Mouse (Mus musculus) cerebellum, adult 8-10 months (tissue): ENCODE data around the gene Trp73.

Experiments
- DNase-seq: peaks from one replicate; pipeline ENCODE4 v3.0.0; 2022

The Trp73 gene

DNA sequence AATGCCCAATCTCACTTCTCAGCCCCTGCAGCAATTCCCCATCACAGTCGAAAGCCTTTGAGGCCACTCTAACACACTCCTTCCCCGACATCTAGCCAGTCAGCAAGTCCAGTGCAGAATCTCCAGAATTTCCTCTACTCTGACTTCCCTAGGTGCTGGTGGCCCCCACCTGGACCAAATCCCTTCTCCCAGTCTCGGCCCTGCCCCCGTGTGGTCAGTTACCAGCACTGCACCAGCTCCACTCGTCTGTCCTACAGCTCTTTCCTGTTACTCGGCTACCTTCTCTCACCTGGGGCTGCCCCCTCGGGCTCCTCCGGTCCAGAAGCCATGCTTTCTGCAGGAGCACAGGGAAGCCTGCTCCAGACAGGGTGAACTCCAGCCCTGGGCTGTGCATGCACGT lies 46.8 kb downstream of the Trp73 start:
- DNase-seq = peak; percentile 45

DNA sequence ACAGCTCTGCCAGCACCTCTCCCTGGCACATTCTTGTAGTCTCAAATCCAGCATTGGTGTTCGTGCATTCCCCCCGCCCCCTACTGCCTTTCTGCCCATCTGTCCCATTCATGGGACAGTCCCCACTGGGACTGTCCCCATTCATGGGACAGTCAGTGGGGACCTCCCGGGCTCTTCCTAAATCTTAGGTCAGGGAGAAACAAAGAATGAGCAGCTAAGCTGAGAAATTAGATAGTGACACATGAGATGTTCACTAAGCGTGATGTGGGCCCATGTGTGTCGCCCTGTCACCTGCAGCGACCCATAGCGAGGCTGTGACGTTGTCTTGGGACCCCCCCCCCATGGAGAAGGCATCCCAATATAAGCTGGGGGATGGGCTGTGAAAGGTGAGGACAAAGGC lies 48.7 kb downstream of the Trp73 start:
- DNase-seq = no peak

DNA sequence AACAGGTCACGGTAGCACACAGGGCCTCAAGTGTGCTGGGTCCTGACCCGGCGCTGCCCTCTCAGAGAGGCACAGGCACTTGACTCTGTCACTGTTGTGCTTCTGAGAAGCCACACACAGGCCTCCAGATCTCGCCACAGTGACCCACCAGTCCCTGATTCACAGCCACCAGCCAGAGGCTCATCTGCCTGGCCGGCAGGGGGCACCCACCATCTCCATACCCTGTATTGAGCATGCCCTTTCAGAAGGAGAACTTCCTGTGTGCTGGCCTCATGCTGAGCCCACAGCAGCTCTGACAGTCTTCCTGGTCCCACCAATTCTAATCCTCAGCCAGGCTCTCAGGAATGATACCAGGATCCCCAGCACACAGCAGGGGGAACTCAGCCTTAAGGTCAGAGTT lies 50.8 kb downstream of the Trp73 start:
- no peak for DNase-seq

DNA sequence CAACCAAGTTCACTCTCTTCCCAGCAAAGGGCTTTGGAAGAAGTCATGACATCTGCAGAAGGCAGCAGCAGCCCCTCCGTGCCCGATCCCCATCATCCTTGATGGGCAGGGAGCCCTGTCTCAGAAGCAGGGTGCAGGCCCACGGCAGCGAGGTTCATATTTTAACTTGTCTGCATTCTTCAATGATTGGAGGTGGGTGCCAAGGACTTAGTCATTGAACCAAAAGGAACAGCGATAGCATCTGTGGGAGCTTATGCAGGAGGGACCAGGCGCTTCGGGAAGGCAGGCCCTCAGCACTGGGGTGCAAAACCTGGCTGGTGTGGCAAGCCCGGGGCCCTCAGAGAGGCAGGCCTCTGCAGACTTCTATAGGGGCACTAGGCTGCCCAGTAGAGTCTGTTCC lies 53.6 kb downstream of the Trp73 start:
- no peak for DNase-seq

DNA sequence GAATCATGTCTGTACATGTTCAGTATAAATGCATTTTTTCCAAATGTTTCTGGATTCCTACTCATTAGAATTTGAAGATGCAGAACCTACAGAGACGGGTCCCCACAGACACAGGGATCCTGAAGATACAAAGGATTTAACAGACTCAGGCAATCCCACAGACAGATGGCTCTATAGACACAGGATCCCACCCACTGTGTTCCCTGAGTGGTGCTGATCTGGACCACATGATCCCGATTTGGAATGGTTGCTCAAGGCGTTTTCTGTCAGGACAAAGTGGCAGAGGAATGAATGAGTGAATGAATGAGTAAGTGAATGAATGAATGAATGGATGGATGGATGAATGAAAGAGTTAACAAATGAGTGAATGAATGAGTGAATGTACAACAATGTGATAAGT lies 54.2 kb downstream of the Trp73 start:
- no peak for DNase-seq

DNA sequence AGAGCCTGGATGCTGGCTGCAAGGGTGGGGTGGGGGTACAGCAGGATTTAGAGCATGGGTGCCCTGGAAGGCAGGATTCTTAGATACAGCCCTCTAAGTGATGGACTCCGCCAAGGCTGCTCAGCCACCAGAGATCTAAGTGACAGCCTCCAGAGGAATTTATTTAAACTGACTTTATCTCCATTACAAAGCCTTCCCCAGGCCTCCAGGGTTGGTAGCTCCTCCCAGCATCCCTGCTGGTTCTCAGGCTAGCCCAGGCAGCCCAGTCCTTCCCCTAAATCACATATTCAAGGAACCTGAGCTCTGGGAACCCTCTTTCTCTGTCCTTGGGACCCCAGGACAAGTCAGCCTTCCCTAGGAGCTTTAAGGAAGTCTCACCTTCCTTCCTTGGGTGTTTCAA lies 58.0 kb downstream of the Trp73 start:
- no peak for DNase-seq

DNA sequence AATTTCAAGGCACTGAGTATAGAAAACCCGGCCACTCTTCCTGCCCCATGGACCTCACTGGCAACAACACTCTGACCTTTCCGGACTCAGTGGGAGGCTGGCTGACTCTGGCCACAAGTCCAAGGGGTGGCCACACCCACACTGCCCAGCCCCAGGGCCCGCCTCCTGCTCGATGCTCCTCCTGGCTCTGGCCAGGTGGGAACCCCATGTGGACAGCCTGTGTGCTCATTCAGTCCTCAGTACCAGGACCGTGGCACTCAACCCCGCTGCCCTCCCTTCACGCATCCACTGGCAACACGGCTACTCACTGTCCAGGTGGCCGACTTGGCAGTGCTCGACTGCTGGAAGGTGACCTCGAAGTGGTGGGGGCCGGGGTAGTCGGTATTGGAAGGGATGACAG lies 59.0 kb downstream of the Trp73 start:
- DNase-seq = peak; percentile 20

DNA sequence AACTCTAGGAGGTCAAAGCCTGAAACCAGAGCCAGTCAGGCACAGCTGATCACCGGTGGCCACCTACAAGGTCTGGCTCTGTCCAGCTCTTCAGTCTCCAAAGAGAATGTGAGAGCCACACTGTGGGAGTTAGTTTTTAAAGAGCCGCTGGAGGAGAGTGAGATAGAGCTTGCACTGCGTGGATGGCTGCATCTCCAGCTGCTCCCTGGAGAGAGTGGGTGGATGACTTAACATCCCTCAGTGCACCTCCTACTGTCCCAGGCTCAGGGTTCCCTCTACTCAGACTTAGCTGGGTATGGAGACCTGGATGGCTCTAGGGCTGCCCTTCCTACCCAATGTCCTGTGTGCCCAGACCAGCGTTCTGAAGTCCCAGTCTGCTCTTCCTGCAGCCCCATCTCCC lies 59.8 kb downstream of the Trp73 start:
- DNase-seq = no peak

DNA sequence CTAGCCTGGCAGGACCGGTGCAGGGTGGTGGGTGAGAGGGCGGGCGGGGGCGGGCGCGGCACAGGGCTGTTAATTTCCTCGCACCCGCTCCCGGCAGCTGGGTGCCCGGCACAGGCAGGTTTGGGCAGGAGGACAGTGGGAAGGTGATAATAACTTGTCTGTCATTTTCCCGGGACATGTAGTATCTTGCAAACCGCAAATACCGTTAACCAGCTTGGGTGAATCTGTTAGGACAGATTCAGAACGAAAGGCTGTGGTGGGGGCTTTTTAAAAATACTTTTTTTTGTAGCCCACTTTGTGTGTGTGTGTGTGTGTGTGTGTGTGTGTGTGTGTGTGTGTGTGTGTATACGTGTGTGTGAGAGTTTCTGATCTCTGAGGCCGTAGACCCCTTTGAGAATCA lies 68.1 kb downstream of the Trp73 start:
- DNase-seq = no peak

DNA sequence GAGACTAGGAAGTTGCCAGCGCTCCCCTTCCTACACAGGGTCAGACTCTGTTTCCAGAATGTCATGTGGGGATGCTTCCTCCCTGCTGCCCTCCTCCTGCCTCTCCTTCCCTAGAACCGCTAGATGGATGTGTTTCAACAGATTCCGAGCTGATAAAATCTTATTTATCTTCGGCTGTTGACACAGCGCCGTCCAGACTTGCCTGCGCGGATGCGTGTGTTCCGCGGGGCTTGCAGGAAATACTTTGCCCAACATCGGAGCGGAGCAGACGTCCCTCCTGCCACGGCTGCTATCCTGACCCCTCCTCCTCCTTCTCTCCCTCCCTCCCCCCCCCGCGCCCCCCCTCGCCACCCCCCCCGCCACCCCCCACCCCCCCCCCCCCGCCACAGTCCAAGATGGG lies 68.5 kb downstream of the Trp73 start:
- no peak for DNase-seq

DNA sequence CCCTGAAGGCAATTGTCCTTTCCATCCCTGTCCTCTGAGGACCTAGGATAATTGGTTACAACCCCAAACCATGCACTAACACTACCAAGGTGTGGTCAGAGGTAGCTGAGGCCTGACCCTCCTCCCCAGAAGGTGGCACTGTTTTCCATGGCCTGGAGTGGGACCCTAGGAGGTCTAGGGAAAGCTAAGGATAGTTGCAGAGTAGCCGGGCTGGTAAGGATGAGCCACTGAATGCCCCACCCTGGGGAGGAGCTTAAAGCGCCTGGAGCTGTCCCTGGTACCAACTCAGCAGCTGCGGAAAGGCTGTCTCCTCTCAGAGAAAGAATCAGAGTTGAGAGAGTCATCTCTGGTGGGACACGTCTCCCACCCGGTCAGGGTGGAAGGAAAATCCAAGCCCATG lies 69.1 kb downstream of the Trp73 start:
- peak; percentile 16 for DNase-seq

DNA sequence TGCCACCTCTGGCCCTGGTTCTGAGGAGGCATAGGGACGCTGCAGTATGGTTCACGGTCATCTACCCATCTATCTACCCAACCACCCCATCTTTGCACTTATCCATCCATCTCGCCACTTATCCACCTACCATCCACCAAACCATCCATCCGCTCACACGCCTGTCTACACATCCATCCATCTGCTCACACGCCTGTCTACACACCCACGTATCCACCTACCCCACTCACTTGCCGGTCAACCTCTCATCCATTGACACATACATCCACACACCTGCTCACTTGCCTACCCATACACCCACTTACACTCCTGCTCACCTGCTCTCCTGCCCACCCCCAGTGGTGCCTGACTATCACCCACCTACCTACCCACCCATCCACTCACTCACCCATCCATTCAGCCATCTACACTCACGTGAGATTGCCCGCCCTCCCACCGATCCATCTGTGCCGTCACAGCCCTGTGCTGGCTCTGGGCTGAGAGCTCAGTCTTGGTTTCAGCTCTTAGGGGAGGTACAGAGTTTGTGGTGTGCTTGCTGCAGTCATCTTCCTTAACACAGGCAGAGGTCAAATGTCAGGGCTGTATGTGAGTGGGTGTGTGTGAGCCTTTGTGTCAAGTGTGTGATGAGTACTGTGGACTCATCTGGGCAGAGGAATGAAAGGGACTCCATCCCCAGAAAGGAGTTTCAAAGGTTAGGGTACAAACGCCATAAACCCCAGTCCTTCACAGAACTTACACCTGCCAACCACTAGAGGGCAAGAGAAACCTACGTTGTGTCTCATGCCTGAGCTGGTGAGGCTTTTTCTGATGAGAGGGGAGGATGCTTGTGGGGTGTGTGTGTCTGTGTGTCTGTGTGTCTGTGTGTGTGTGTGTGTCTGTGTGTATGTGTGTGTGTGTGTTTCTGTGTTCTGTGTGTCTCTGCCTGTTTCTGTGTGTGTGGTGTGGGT lies 74.9 kb downstream of the Trp73 start:
- DNase-seq = peak; percentile 27

DNA sequence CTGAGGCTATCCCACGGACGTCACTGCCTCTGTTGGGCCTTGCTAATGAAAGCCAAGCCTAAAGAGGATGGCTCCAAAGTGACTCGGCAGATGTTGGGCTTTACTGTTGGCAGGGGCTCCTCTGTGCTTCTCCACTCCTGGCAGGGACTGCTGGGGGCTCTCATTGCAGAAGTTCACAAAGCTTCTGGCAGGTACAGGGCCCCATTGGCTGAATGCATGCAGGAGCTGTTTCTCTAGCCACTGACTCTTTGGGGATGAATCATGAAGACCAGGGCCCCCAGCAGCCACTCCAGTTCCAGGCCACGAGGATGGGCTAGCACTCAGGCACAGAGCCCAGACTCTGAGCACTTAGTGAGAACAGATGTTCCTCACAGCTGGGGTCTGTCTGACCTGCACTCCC lies 82.3 kb downstream of the Trp73 start:
- no peak for DNase-seq

DNA sequence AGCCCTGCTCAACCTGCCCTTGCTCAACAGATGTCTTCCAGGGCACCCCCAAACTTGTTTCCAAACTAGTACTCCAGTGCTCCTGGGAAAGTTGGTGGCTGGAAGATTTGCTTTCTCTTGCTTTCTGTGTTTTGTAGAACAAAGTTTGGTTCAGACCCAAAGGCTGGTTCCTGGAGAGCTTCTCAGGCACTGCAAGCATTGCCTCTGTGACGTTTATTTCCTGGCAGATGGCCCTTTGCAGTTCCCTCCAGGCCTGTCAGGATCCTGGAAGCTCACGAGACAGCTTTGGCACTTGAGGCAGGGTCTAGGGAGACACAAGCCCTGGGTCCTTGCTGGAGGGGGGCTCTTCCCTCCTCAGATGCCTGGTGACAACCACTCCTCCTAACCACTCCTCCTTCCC lies 83.3 kb downstream of the Trp73 start:
- DNase-seq = no peak

DNA sequence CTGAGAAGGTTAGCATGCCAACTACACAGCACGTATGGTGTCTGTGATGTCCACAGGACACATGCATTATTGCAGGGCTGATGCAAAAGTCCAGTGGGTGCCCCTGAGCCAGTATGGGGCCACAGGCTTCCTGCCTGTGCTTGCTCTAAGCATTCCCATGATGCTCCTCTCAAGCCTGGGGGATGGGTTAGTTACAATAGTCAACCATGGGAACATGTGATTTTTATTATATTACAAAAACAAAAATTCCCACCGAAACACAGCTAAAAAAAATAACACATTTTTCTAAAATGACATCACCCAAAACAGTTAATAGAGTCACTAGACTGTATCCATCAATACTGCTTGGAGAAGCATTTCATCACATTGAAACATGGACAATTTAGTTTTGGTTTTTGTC lies 84.0 kb downstream of the Trp73 start:
- no peak for DNase-seq

DNA sequence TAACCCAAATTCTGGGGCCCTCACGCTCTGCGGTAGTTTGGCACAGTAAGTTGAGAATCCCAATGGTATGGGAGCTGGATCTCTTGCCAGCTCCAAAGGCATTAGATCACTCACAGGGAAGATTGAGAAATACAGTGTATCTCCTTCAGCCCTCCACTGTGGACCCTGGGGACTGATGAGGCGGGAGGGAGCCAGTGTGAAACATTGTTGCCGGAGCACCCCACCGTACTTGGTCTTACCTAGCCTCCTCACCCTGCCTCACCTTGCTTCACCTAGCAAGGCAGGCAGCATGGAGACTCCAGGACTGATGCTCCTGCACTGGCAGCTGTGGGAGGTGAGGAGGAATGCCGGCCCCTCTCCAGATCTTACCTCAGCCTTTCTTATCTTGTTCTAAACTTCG lies 84.5 kb downstream of the Trp73 start:
- no peak for DNase-seq

DNA sequence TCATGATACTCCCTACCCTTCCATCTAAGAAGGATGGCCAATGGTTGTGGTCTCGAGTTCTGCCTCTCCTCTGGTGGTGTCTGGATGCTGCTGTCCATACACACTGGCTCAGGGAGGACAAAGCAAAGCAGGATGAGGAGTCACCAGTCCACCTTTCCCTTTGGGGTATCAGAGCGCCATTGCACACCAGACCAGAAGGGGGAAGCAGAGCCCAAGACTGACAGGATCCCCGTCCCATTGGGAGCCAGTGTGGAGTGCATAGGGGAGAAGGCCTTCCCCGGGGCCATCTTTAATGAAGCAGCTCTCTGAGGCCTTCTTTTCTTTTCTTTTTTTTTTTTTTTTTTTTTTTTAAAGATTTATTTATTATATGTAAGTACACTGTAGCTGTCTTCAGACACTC lies 86.9 kb downstream of the Trp73 start:
- DNase-seq = no peak

DNA sequence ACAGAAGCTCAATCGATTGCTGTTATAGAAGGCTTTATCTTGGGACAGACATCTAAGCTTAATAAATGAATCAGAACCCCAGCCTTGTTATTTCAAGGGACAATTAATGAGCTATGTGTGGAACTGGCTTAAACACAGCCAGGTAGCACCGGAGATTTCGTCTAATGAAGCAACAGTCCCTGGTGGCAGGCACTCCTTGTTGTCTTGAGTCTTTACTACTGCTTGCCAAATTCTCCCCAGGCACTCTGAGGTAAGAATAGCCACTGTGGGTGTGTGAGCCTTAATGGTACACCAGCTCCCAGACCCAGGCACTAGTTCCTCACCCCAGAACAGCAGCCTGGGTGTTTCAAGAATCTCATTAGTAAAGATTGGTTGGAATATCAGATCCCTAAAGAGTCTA lies 88.6 kb downstream of the Trp73 start:
- no peak for DNase-seq

DNA sequence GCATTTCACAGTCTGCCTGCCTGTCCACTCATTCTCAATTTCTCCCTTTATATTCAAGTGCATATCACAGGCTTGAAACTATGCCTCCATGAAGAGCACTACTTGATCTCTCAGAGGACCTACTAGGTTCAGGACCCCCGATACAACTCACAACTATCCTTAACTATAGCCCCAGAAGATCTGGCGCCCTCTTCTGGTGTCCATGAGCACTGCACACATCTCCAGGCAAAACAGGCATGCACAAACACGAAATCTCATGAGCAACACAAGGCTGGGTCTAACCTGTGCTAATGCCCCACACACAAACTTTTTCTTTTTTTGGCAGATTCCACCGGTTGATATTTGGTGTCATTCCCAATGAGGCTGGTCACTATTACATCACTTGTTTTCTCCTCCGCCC lies 94.2 kb downstream of the Trp73 start:
- DNase-seq = no peak

DNA sequence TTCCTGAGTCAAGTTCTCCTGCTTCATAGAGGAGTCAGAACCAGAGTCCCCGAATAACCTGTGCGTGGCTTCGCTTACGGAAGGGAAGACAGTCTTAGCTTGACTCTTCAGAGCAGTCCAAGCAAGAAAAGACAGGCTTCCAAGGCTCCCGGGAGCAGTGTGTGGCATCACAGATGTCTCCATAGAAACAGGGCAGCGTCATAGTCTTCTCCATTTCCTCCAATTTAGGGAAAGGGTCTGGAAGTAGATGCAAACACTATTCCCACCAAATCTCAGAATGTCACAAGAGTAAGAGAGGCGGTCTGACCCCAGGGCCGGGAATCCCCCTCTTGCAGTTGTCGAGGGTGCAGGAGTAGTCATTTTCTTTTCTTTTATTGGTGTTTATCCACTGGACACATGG lies 97.4 kb downstream of the Trp73 start, which contains the start of gene Ccdc27:
TSS of gene Ccdc27 (minus strand) at position 101 of the 400 bp plus-strand sequence.
- no peak for DNase-seq

DNA sequence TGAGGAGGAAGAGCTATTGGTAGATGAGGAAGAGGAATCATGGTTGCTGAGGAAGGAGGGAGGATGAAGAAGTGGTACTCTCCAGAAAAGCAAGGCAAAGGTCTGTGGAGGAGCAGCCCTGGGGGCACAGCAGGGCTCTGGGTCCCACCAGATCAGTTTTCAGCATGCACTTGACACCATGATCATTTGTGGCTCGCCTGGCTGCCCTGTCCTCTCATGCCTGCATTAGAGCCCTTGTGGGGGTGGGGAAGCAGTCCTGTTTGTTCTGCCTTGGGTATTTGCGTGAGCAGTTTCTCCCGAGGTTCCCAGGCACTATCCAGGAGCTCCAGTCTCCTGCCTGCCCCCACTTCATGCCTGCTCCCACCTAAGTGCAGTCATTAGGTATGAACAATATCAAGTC lies 102.9 kb downstream of the Trp73 start:
- no peak for DNase-seq

DNA sequence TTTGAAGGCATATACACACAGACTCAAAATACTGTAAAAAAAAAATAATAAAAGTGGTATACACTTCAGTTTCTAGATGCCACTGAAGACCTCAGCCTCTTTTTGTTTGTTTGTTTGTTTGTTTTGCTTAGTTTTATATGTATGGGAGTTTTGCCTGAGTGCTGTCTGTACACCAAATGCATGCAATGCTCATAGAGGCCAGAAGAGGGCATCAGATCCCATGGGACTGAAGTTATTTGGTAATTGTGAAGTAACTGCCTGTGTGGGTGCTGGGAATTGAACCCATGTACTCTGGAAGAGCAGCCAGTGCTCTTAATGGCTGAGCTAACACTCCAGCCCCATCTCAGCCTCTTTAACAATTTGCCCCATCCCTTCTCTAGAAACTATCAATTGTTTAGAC lies 111.4 kb downstream of the Trp73 start:
- DNase-seq = no peak

DNA sequence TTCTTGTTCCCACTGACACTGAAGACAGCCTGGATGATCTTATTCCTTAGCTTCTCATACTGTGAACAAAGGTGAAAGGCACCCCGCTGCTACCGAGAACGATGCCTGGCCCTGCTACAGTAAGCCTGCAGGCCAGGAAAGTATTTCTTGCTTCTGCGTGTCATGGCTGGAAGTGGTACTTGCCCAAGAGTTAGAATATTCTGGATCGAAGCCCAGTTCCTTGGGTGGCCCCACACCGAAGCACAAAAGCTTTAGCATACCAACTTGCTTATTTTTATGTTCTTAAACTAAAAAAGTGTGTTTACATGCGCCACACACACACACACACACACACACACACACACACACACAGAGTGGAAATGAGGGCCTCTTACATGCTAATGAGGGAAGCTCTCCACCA lies 111.9 kb downstream of the Trp73 start:
- no peak for DNase-seq

DNA sequence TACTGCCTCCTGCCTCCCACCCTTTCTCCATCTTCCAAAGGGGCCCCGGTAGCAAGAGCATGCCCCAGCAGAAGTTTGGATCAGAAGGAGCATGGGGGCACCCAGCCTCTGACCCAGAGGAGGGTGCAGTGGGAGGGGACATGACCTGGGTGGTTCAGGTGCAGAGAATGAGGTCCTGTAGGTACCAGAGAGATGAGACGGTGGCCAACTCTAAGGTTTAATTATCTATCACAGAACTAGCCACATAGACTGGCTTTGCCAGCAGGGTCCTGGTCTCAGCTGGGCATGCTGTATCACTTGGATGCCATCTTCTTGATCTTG lies 113.6 kb downstream of the Trp73 start:
- no peak for DNase-seq
